Mouse (Mus musculus) intestine, embryonic 14.5 days (tissue): ENCODE data around the gene Lrrc63. TPM values are rescaled to one million over a fixed set of nuclear protein-coding genes. Genes with fewer than 3 reads are reported as not detected.

Experiments
- ATAC-seq: fragments of 200-750 bp; cut with Nextera tagmentation; replicated peaks from 2 replicates; pipeline ENCODE4 v1.8.0; 2017; ENCODE audit warnings: low read depth, moderate number of reproducible peaks, moderate TSS enrichment, moderate library complexity; ENCODE audit not compliant: low FRiP score, low TSS enrichment
- DNase-seq: peaks from one replicate; pipeline ENCODE4 v3.0.0-alpha.2; 2018; ENCODE audit warnings: low spot score
- H3K27ac ChIP-seq: fragments of 300-500 bp; sonication (generic); 2 replicates; pipeline ENCODE4 v1.5.1; 2014; ENCODE audit warnings: low read depth, mild to moderate bottlenecking, control low read depth
- H3K27me3 ChIP-seq: fragments of 300-500 bp; sonication (generic); replicated peaks from 2 replicates; pipeline ENCODE4 v1.6.1; 2014; ENCODE audit warnings: low read length, control low read depth; ENCODE audit not compliant: control insufficient read depth, insufficient read depth
- H3K36me3 ChIP-seq: fragments of 300-500 bp; sonication (generic); 2 replicates; pipeline ENCODE4 v1.6.1; 2014; ENCODE audit warnings: low read length, control low read depth; ENCODE audit not compliant: control insufficient read depth, insufficient read depth
- H3K4me1 ChIP-seq: fragments of 300-500 bp; sonication (generic); replicated peaks from 2 replicates; pipeline ENCODE4 v1.6.1; 2014; ENCODE audit warnings: low read length, control low read depth, mixed read lengths; ENCODE audit not compliant: control insufficient read depth, insufficient read depth
- H3K4me2 ChIP-seq: fragments of 300-500 bp; sonication (generic); 2 replicates; pipeline ENCODE4 v1.6.1; 2014; ENCODE audit warnings: low read length
- H3K4me3 ChIP-seq: fragments of 300-500 bp; sonication (generic); 2 replicates; pipeline ENCODE4 v1.5.1; 2014; ENCODE audit warnings: low read depth, low read length, control low read depth, mixed read lengths
- H3K9ac ChIP-seq: fragments of 300-500 bp; sonication (generic); 2 replicates; pipeline ENCODE4 v1.6.1; 2014; ENCODE audit warnings: mild to moderate bottlenecking, low read length
- H3K9me3 ChIP-seq: fragments of 300-500 bp; sonication (generic); 2 replicates; pipeline ENCODE4 v1.6.1; 2016; ENCODE audit warnings: low read length, control low read depth; ENCODE audit not compliant: control insufficient read depth
- WGBS: fragments of 180-500 bp; shearing (Covaris S2); extraction: QIAGEN DNeasy Blood & Tissue Kit; methylation state at CpG from one replicate; pipeline ENCODE4 v1.1.7; 2014; 5-methylcytosine and 5-hydroxymethylcytosine counted together
- polyA plus RNA-seq: library from polyadenylated mRNA; unstranded; fragments of >200 nt; fragmentation: Nextera tagmentation; extraction: Ambion mirVana; gene quantifications from 2 replicates; pipeline ENCODE4 v1.2.1, GENCODE M21; 2014

Gene Lrrc63
- polyA plus RNA-seq, 1 experiment from 2014 or later: not detected

DNA sequence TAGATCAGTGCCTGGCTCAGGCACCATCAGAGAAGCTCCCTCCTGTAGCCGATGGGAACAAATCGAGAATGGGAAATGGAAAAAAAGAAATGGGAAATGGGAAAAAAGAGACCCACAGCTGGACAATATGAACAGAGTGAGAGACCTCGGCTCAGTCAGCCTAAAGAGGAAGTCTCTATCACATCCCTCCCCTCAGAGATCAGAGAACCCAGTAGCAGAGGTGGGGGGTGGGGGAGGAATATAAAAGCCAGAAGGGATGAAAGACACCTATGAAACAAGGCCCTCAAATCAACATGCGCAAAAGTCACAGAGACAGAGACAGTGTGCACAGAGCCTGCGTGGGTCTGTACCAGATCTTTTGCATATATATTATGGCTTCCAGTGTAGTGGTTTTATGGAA lies 27.7 kb downstream of the Lrrc63 start:
- DNase-seq (no peak), ATAC-seq (no peak)
- no peaks in the 10 kb centered on the region for H3K36me3 ChIP-seq
- no peaks in the 10 kb centered on the region for H3K4me1 ChIP-seq
- H3K27ac ChIP-seq: no peak overlapping the region
- no peaks in the 10 kb centered on the region for H3K27me3 ChIP-seq
- no peak overlapping the region for H3K4me3 ChIP-seq
- no peaks in the 10 kb centered on the region for H3K9me3 ChIP-seq
- WGBS: 90% methylated on average over 5 of the region's 5 CpGs
- H3K9ac ChIP-seq: no peak overlapping the region
- no peak overlapping the region for H3K4me2 ChIP-seq

DNA sequence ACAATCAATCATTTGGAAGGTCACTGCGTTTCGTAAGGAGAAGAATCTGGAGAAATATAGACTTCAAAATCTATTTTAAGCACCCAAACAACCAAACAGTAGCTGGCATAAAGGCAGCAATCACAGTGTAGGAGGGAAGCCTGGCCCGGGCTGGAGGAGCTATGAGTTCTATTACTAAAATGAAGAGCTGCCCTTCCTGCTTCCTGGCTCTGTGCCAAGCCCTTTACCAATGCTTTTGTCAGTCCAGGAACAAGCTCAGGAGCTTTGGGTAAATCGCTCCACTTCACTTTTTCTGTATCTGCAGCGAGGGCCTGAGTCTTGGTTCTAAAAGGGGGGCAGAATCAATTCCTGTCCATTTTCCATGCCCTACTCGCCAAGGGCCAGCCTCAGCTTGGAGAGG lies 52.7 kb downstream of the Lrrc63 start:
- Histone ChIP-seq H3K9ac (no peak overlapping the region), H3K4me1 (no peaks in the 10 kb centered on the region), H3K36me3 (no peaks in the 10 kb centered on the region), H3K4me2 (no peak overlapping the region), H3K9me3 (no peaks in the 10 kb centered on the region), H3K4me3 (no peak overlapping the region), H3K27ac (no peak overlapping the region), H3K27me3 (no peaks in the 10 kb centered on the region)
- DNase-seq: no peak
- no peak for ATAC-seq
- 69% methylated on average over 6 of the region's 6 CpGs for WGBS

DNA sequence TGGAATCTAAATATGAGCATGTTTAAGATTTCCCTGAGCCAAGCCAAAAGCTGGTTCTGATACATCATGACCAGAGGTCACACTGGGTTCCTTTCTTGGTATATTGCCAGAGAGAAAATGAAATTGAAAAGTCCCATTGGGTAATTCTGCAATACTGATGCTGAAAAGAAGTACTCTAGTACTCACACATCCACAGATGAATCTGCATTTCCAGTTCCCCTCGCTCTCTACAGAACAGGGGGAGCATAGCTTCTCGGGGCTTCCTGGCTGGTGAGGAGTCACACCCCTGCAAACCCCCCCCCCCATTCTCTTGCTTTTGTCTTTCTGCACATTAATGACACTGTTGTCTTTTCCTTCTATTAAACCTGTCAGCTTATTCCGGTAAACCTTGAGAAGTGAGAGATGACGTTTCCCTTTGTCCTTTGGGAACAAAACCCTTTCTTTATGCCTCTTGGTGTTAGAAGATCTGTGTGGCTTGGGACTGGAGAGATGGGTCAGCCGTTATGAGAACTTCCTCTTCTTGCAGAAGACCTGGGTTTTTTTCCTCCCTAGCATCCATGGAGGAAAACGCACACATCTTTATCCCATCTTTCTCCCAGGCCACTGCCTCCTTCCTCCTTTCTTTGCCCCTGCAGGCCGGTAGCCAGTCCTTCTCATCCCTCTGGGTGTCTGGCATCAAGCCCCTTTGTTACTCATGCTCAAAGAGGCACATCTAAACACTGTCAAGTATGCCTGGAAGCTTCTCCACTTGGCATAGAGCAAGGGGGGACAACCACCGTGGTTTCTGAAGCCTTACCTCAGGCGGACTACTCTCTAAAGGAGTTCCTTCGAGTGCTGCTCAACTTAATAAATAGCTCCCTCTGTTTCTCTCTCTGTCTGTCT lies 55.1 kb downstream of the Lrrc63 start:
- H3K27ac ChIP-seq: no peak overlapping the region
- no peak for ATAC-seq
- DNase-seq: no peak
- no peak overlapping the region for H3K9ac ChIP-seq
- 81% methylated on average over 10 of the region's 10 CpGs for WGBS
- no peaks in the 10 kb centered on the region for H3K27me3 ChIP-seq
- H3K36me3 ChIP-seq: no peaks in the 10 kb centered on the region
- H3K4me2 ChIP-seq: no peak overlapping the region
- no peaks in the 10 kb centered on the region for H3K4me1 ChIP-seq
- no peak overlapping the region for H3K4me3 ChIP-seq
- H3K9me3 ChIP-seq: no peaks in the 10 kb centered on the region

DNA sequence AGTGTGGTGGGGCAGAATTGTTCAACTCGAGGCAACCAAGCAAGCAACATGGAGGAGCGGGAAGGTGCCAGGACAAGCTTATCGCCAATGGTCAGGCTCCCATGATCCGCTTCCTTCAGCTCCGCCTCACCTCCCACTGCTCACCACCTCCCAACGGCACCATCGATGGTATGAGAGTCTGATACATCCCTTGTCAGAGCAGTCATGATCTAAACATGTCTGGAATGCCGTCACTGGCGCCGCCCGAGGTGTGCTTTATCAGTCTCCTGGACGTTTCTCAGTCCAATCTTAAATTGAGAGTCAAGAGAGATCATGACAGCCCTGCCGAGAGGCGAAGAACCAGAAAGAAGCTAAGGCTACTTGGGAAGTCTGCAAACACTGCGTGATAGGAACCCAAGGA lies 59.6 kb downstream of the Lrrc63 start:
- H3K27ac ChIP-seq: no peak overlapping the region
- no peaks in the 10 kb centered on the region for H3K36me3 ChIP-seq
- no peaks in the 10 kb centered on the region for H3K9me3 ChIP-seq
- DNase-seq (no peak), ATAC-seq (no peak)
- H3K4me2 ChIP-seq: no peak overlapping the region
- H3K4me3 ChIP-seq: no peak overlapping the region
- no peaks in the 10 kb centered on the region for H3K4me1 ChIP-seq
- WGBS: 86% methylated on average over 15 of the region's 15 CpGs
- no peaks in the 10 kb centered on the region for H3K27me3 ChIP-seq
- H3K9ac ChIP-seq: no peak overlapping the region

DNA sequence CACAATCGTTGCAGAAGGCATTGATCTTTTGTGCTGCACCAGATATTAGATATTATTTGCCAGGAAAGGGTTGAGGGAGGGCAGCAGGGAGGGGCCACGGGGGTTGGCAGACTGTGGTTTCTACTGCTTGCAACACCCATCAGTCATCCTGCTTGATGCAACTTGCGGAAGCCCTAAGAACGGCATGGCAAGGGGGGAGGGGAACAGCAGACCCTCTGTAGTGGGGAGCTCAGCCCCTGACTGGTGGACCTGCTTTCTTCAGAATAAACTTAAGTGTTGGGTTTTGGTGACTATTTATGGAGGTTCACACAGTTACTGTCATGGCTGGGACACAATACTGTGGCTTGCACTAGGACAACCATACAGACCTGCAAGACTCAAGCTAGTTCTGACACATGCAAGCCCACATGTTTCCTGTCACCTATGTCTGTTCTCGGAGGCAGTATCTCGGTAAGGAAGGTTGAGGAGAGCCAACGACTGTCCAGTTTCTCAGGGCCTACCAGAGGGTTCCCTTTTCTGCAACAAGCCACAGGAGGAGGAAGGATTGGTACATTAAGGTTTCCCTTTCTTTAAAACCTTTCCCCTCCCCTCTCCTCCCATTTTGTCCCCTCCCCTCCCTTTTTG lies 61.2 kb downstream of the Lrrc63 start:
- Histone ChIP-seq H3K9ac (no peak overlapping the region), H3K4me1 (no peaks in the 10 kb centered on the region), H3K4me3 (no peak overlapping the region), H3K27me3 (no peaks in the 10 kb centered on the region), H3K4me2 (no peak overlapping the region), H3K9me3 (no peaks in the 10 kb centered on the region), H3K27ac (no peak overlapping the region), H3K36me3 (no peaks in the 10 kb centered on the region)
- 69% methylated on average over 7 of the region's 7 CpGs for WGBS
- ATAC-seq (no peak), DNase-seq (no peak)

DNA sequence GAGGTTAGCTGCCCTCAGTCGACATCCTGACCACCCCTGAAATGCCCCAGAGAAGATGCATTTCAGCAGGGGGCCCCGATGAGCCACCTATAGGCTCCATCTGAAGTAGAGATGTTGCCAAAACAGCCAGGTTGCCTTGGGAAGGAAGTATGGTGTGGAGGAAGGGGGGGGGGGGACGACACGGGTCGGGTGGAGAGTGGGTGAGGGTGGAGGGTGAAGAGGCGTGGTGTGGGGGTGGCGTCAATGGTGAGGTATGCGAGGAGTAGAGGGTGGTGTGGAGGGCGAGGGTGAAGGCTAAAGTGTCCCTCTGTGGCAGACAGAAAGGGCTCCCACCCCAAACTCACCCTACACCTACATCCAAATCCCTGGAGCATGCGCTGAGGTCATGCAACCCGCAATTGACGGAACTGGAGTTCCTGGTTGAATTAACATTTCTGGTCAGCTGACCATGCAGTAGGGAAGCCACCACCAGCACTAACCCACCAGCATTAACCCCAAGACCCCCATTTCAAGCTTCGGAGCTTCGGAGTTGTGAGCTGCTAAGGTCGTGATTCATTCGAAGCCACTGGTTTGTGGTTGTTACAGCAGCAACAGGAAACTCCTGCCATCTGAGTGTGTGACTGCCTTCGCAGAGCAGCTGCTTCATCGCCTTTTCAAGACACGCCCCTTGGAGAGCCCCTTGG lies 62.1 kb downstream of the Lrrc63 start:
- DNase-seq (no peak), ATAC-seq (no peak)
- no peak overlapping the region for H3K4me2 ChIP-seq
- WGBS: 89% methylated on average over 18 of the region's 19 CpGs
- H3K9ac ChIP-seq: no peak overlapping the region
- no peak overlapping the region for H3K4me3 ChIP-seq
- H3K4me1 ChIP-seq: no peaks in the 10 kb centered on the region
- no peaks in the 10 kb centered on the region for H3K9me3 ChIP-seq
- H3K27ac ChIP-seq: no peak overlapping the region
- no peaks in the 10 kb centered on the region for H3K27me3 ChIP-seq
- no peaks in the 10 kb centered on the region for H3K36me3 ChIP-seq

DNA sequence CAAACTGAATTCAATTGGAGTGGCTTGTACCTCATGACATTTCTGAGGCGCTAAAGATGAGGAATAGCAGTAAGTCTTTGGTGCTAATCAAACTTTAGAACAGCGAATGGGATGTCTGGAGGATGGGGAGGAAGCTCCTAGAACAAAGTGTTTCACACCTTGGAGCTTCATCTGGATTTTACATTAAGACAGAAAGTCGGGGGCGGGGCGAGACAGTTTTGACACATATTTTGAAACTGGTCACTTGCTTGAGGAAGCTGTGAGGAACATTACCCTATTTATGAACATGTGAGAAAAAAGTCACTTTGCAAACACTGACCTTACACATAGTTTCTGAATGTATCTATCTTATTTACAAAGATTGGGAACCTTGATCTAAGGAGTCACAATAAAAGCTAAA lies 65.5 kb downstream of the Lrrc63 start:
- no peak overlapping the region for H3K9ac ChIP-seq

DNA sequence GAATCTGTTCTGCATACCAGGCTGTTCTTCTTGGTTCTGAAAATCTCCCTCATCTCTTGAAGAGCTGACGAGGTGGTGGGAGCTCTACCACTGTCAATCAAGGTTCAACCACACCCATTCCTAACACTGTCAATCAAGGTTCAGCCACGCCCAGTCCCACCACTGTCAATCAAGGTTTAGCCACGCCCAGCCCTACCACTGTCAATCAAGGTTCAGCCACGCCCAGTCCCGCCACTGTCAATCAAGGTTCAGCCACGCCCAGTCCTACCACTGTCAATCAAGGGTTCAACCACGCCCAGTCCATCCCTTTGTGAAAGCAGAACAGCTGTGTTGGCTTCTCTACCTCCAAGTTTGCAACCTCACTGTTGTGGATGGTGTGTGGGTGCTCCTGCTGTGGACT lies 66.2 kb downstream of the Lrrc63 start:
- no peak for DNase-seq
- Histone ChIP-seq H3K36me3 (no peaks in the 10 kb centered on the region), H3K9ac (no peak overlapping the region), H3K27ac (no peak overlapping the region), H3K4me1 (no peaks in the 10 kb centered on the region), H3K4me2 (no peak overlapping the region), H3K9me3 (no peaks in the 10 kb centered on the region), H3K4me3 (no peak overlapping the region), H3K27me3 (no peaks in the 10 kb centered on the region)
- no peak for ATAC-seq
- 70% methylated on average over 7 of the region's 7 CpGs for WGBS

More for the DNA sequence above, 65.5 kb downstream of the Lrrc63 start:
- Histone ChIP-seq H3K36me3 (no peaks in the 10 kb centered on the region), H3K4me2 (no peak overlapping the region), H3K4me1 (no peaks in the 10 kb centered on the region), H3K27me3 (no peaks in the 10 kb centered on the region), H3K27ac (no peak overlapping the region), H3K9me3 (no peaks in the 10 kb centered on the region), H3K4me3 (no peak overlapping the region)
- WGBS: 96% methylated on average over 5 of the region's 5 CpGs
- DNase-seq (no peak), ATAC-seq (no peak)
